Mouse (Mus musculus) kidney, embryonic 15.5 days (tissue): ENCODE data around the gene Mars2. TPM values are rescaled to one million over a fixed set of nuclear protein-coding genes. Genes with fewer than 3 reads are reported as not detected.

ENCODE experiments used
- ATAC-seq: fragments of 200-750 bp; cut with Nextera tagmentation; replicated peaks from 2 replicates; pipeline ENCODE4 v1.8.0; 2017; ENCODE audit warnings: moderate TSS enrichment; ENCODE audit not compliant: low FRiP score
- H3K27ac ChIP-seq: fragments of 300-500 bp; sonication (generic); 2 replicates; pipeline ENCODE4 v1.5.1; 2015; ENCODE audit warnings: mild to moderate bottlenecking, inconsistent platforms
- H3K27me3 ChIP-seq: fragments of 300-500 bp; sonication (generic); 2 replicates; pipeline ENCODE4 v1.6.1; 2015; ENCODE audit warnings: inconsistent platforms
- H3K36me3 ChIP-seq: fragments of 300-500 bp; sonication (generic); 2 replicates; pipeline ENCODE4 v1.6.1; 2015; ENCODE audit warnings: inconsistent platforms
- H3K4me1 ChIP-seq: fragments of 300-500 bp; sonication (generic); 2 replicates; pipeline ENCODE4 v1.6.1; 2015; ENCODE audit warnings: inconsistent platforms
- H3K4me2 ChIP-seq: fragments of 300-500 bp; sonication (generic); 2 replicates; pipeline ENCODE4 v1.6.1; 2015; ENCODE audit warnings: moderate library complexity, mild to moderate bottlenecking, inconsistent platforms
- H3K4me3 ChIP-seq: fragments of 300-500 bp; sonication (generic); replicated peaks from 2 replicates; pipeline ENCODE4 v1.5.1; 2015; ENCODE audit warnings: mild to moderate bottlenecking, inconsistent platforms
- H3K9ac ChIP-seq: fragments of 300-500 bp; sonication (generic); 2 replicates; pipeline ENCODE4 v1.6.1; 2015; ENCODE audit warnings: mild to moderate bottlenecking, inconsistent platforms
- H3K9me3 ChIP-seq: fragments of 300-500 bp; sonication (generic); replicated peaks from 2 replicates; pipeline ENCODE4 v1.6.1; 2016; ENCODE audit warnings: inconsistent platforms
- WGBS: fragments of 180-500 bp; shearing (Covaris S2); methylation state at CpG from one replicate; pipeline ENCODE4 v1.1.7; 2015; ENCODE audit warnings: mixed read lengths; 5-methylcytosine and 5-hydroxymethylcytosine counted together
- polyA plus RNA-seq: library from polyadenylated mRNA; unstranded; fragments of >200 nt; fragmentation: Nextera tagmentation; extraction: Ambion mirVana; gene quantifications from 2 replicates; pipeline ENCODE4 v1.2.1, GENCODE M21; 2015

Mars2 gene
- polyA plus RNA-seq, 1 experiment from 2014 or later, result 2.4 TPM

GRCm38 (mm10) chr1:55226011-55226857 lies 10.7 kb upstream of the Mars2 start, which contains the start of gene Rftn2:
TSS of gene Rftn2 (minus strand) at chr1:55226782.
- ATAC-seq, result peak; percentile 67
- Histone ChIP-seq H3K4me2 (peak within 1 kb of the TSS; percentile 62), H3K27ac (peak within 1 kb of the TSS; percentile 79), H3K27me3 (peaks cover 2% of the 10 kb centered on the region; the same call in 1 of the 2 replicates), H3K9ac (peak within 1 kb of the TSS; percentile 54), H3K36me3 (no peaks in the 10 kb centered on the region), H3K9me3 (no peaks in the 10 kb centered on the region), H3K4me3 (peak within 1 kb of the TSS; percentile 52), H3K4me1 (peaks cover 4% of the 10 kb centered on the region; the same call in 1 of the 2 replicates)
- 2% methylated on average over 26 of the region's 26 CpGs for WGBS

GRCm38 (mm10) chr1:55227376-55227775 lies 9.6 kb upstream of the Mars2 start:
- H3K4me2 ChIP-seq, result no peak overlapping the region
- WGBS, result 29% methylated on average over 1 of the region's 1 CpGs

GRCm38 (mm10) chr1:55228256-55228884 lies 8.6 kb upstream of the Mars2 start:
- Histone ChIP-seq H3K36me3 (no peaks in the 10 kb centered on the region), H3K27ac (no peak overlapping the region), H3K9me3 (no peaks in the 10 kb centered on the region), H3K27me3 (peaks cover 2% of the 10 kb centered on the region; the same call in 1 of the 2 replicates), H3K4me3 (no peak overlapping the region), H3K4me1 (0 out of 2 replicates have a peak, but pooled peaks cover 2% of the 10 kb centered on the region), H3K9ac (no peak overlapping the region), H3K4me2 (no peak overlapping the region)
- WGBS, result 85% methylated on average over 8 of the region's 8 CpGs
- no peak for ATAC-seq

More at GRCm38 (mm10) chr1:55227376-55227775, 9.6 kb upstream of the Mars2 start:
- Histone ChIP-seq H3K4me1 (0 out of 2 replicates have a peak, but pooled peaks cover 2% of the 10 kb centered on the region), H3K27me3 (peaks cover 2% of the 10 kb centered on the region; the same call in 1 of the 2 replicates), H3K27ac (no peak overlapping the region), H3K9ac (no peak overlapping the region), H3K9me3 (no peaks in the 10 kb centered on the region), H3K36me3 (no peaks in the 10 kb centered on the region), H3K4me3 (no peak overlapping the region)
- ATAC-seq, result no peak

- Histone ChIP-seq H3K9ac (no peak overlapping the region), H3K4me2 (no peak overlapping the region), H3K27me3 (no peaks in the 10 kb centered on the region), H3K4me1 (peaks cover 21% of the 10 kb centered on the region), H3K36me3 (no peaks in the 10 kb centered on the region), H3K27ac (no peak overlapping the region), H3K9me3 (no peaks in the 10 kb centered on the region), H3K4me3 (no peak overlapping the region)
- 64% methylated on average over 16 of the region's 16 CpGs for WGBS
- ATAC-seq, result no peak
Measured at GRCm38 (mm10) chr1:55234910-55235520, 2.0 kb upstream of the Mars2 start.

- 32% methylated on average over 5 of the region's 5 CpGs for whole genome bisulfite sequencing
- Histone ChIP-seq H3K36me3 (no peaks in the 10 kb centered on the region), H3K4me3 (peak overlapping the region; percentile 69), H3K9ac (peak overlapping the region; percentile 32; the same call in 1 of the 2 replicates), H3K4me2 (peak overlapping the region; percentile 83), H3K4me1 (peaks cover 28% of the 10 kb centered on the region), H3K27ac (no peak overlapping the region), H3K27me3 (no peaks in the 10 kb centered on the region), H3K9me3 (no peaks in the 10 kb centered on the region)
- ATAC-seq, result no peak
Measured at GRCm38 (mm10) chr1:55236487-55236886, 490 bp upstream of the Mars2 start.

GRCm38 (mm10) chr1:55237643-55238161 lies 725 bp downstream of the Mars2 start:
- Histone ChIP-seq H3K27me3 (no peaks in the 10 kb centered on the region), H3K27ac (peak overlapping the region; percentile 69), H3K4me1 (peaks cover 30% of the 10 kb centered on the region), H3K36me3 (0 out of 2 replicates have a peak, but pooled peaks cover 3% of the 10 kb centered on the region), H3K4me3 (peak overlapping the region; percentile 69), H3K4me2 (peak overlapping the region; percentile 83), H3K9ac (peak overlapping the region; percentile 62), H3K9me3 (no peaks in the 10 kb centered on the region)
- under 1% methylated on average over 23 of the region's 23 CpGs for WGBS
- ATAC-seq, result peak; percentile 55

GRCm38 (mm10) chr1:55238496-55238895 lies 1.5 kb downstream of the Mars2 start:
- Histone ChIP-seq H3K9ac (peak overlapping the region; percentile 62), H3K4me2 (peak overlapping the region; percentile 83), H3K9me3 (no peaks in the 10 kb centered on the region), H3K27me3 (no peaks in the 10 kb centered on the region), H3K4me3 (peak overlapping the region; percentile 69), H3K27ac (no peak overlapping the region), H3K4me1 (peaks cover 30% of the 10 kb centered on the region), H3K36me3 (0 out of 2 replicates have a peak, but pooled peaks cover 4% of the 10 kb centered on the region)
- no peak for ATAC-seq
- 33% methylated on average over 13 of the region's 13 CpGs for whole genome bisulfite sequencing

GRCm38 (mm10) chr1:55239237-55239636 lies 2.3 kb downstream of the Mars2 start:
- H3K27me3 ChIP-seq, result no peaks in the 10 kb centered on the region
- H3K4me3 ChIP-seq, result peak overlapping the region; percentile 69
- 4% methylated on average over 1 of the region's 1 CpGs for WGBS
- H3K36me3 ChIP-seq, result 0 out of 2 replicates have a peak, but pooled peaks cover 4% of the 10 kb centered on the region
- H3K4me1 ChIP-seq, result peaks cover 30% of the 10 kb centered on the region
- no peaks in the 10 kb centered on the region for H3K9me3 ChIP-seq
- ATAC-seq, result no peak
- no peak overlapping the region for H3K27ac ChIP-seq
- no peak overlapping the region for H3K9ac ChIP-seq
- H3K4me2 ChIP-seq, result peak overlapping the region; percentile 83

- Histone ChIP-seq H3K36me3 (0 out of 2 replicates have a peak, but pooled peaks cover 4% of the 10 kb centered on the region), H3K27ac (no peak overlapping the region), H3K9me3 (no peaks in the 10 kb centered on the region), H3K9ac (no peak overlapping the region), H3K4me3 (no peak overlapping the region), H3K4me1 (0 out of 2 replicates have a peak, but pooled peaks cover 2% of the 10 kb centered on the region), H3K4me2 (no peak overlapping the region), H3K27me3 (no peaks in the 10 kb centered on the region)
- WGBS, result 82% methylated on average over 2 of the region's 2 CpGs
- ATAC-seq, result no peak
Measured at GRCm38 (mm10) chr1:55246374-55246773, 9.4 kb downstream of the Mars2 start.

- no peak overlapping the region for H3K27ac ChIP-seq
- no peak overlapping the region for H3K4me2 ChIP-seq
- no peaks in the 10 kb centered on the region for H3K27me3 ChIP-seq
- ATAC-seq, result no peak
- no peak overlapping the region for H3K9ac ChIP-seq
- H3K9me3 ChIP-seq, result no peaks in the 10 kb centered on the region
- 29% methylated on average over 2 of the region's 2 CpGs for WGBS
- H3K4me1 ChIP-seq, result no peaks in the 10 kb centered on the region
- H3K36me3 ChIP-seq, result no peaks in the 10 kb centered on the region
- H3K4me3 ChIP-seq, result no peak overlapping the region
Measured at GRCm38 (mm10) chr1:55264385-55264784, 27.4 kb downstream of the Mars2 start.

GRCm38 (mm10) chr1:55265447-55265846 lies 28.5 kb downstream of the Mars2 start:
- no peak for ATAC-seq
- H3K36me3 ChIP-seq, result no peaks in the 10 kb centered on the region
- H3K27ac ChIP-seq, result no peak overlapping the region
- no peaks in the 10 kb centered on the region for H3K4me1 ChIP-seq
- H3K9ac ChIP-seq, result no peak overlapping the region
- no peak overlapping the region for H3K4me2 ChIP-seq
- WGBS, result 66% methylated on average over 2 of the region's 2 CpGs
- H3K27me3 ChIP-seq, result no peaks in the 10 kb centered on the region
- no peaks in the 10 kb centered on the region for H3K9me3 ChIP-seq
- H3K4me3 ChIP-seq, result no peak overlapping the region
